Mouse (Mus musculus): ENCODE measurements around the gene Notch4.
"Not testable (repeated sequence)": the region's sequence is repeated elsewhere in the genome, so short reads cannot be mapped to it uniquely, and the experiment has no call there.

The Notch4 gene

DNA sequence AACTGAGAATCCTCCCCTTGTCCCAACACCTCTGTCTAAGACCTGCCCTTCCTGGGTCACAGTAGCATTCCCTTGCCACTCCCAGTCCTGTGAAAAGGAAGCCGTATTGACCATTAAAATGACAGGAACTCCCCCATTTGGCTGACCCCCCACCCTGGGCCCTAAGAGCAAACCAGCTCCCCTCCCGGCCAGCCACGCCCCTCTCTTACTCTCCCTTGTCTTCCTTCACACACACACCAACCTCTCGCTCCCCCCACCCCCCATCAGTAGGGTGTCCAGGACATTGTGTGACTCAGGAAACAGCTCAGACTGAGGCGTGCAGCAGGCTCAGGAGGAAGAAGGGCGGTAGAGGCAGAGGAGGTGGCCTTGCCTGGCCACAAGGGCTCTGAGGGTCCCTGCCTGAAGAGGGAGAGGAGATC, at the start of gene Notch4:
Gene Notch4, plus strand, starts transcription at position 266 of the 419 bp plus-strand sequence.
- peak; percentile 99 for DNase-seq

DNA sequence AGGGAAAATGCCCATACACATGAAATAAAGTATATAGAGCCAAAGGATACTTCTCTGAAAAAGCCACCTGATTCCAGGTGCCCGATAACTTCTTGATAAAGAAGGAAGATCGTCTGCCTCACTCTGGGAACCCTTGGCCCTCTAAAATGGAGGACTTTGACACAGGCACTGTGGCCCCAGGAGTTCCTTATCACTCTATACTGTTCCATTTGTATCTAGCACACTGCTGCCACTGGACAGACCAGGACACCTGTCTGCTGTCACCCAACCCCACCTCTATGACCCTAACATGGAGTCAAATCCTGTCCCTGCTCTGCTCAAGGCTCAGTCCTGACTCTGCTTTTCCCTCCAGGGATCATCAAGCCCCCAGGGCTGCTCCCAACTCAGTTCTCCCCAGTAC, 47.6 kb upstream of the Notch4 start:
- DNase-seq, result peak; percentile 68

DNA sequence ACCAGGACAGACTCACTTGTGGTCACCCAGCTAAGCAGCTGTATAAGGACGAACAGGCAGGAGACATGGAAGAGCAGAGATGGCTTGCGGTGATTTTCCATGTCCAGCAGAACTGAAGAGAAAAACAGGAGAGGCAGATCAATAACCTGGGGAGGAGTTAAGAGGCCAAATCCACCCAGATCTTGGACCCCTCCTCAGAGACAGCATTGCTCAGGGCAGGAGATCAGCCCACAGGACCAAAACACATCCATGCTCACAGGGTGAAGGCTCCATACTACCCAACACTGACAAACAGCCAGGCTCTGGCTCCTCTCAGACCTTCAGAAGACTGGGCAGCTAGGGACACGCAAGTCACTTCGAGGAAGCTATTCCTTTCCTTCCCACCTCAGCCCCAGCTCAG, 46.8 kb upstream of the Notch4 start, which contains the start of gene Btnl6:
Gene Btnl6, minus strand, starts transcription at position 101 of the 400 bp plus-strand sequence.
- peak; percentile 81 for DNase-seq

DNA sequence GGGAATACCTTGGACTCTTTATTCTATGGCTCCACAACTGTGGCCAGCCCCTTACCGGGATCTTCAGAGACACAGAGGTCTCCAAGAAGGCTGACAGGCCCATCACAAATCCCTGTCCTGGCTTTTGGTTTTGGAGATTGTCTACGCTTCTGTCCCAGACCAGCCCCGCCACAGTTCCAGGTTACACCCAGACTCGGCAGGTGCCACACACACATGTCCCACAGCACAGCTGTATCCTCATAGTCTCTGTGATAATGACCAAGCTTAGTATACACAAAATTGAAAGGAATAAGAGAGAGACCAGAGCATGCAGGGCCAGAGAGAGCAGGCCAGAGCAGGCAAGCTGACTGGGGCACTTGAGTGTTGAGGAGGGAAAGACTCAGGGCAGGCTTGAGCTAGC, 46.3 kb upstream of the Notch4 start:
- peak; percentile 51 for DNase-seq

DNA sequence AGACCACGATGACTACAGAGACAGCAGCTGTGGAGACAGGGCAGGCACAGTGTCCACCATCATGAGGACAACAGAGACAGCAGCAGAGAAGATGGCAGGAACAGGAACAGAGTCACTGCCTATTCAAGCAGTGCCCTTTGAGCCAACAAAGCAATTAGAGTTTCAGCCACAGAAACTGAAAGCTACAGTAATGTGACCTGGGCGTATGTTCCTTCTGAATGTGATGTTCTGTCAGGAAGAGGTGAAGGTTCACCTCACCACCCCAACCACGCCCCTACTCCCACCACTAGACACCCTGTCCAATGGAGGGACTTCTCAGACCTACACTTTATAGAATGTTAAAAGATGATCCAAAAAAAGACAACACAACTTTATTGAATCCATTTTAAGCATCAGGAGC, 45.5 kb upstream of the Notch4 start:
- DNase-seq, result not testable (repeated sequence)

DNA sequence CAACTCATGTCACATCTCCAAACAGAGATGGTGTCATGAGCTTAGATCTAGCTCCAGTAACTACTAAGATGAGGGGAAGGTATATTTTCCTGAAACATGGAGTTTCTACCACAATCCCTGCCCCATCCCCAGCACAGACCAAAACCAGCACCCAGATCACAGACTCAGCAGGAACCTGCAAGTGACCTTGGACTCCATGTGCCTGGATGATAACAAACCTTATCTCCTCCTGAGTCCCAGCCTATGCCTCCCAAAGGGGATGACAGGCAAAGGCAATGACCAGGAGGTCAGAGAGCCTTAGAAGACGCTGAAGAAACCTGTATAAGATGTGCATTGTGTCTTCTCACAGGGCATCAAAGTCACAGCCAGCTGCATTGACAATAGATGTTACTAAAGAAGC, 45.1 kb upstream of the Notch4 start:
- DNase-seq, result peak; percentile 87

DNA sequence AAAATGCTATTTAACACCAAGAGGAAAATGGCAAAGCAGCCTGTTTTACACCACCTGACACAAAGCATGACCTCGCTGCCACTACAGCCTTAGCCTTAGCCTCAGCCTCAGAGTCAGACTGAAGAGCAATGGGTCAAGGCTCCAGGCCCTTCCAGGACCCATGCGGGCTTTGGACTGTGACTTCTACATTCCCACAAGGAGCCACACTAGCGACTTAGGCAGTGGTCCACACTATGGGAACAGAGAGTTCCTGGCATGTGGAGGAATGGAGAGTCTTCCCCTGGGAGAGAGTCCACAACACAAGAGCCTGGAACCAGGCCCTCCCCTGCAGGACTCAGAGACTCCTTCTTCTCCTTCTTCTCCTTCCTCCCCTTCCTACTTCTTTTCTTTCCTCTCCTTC, 31.4 kb upstream of the Notch4 start:
- peak; percentile 97 for DNase-seq

DNA sequence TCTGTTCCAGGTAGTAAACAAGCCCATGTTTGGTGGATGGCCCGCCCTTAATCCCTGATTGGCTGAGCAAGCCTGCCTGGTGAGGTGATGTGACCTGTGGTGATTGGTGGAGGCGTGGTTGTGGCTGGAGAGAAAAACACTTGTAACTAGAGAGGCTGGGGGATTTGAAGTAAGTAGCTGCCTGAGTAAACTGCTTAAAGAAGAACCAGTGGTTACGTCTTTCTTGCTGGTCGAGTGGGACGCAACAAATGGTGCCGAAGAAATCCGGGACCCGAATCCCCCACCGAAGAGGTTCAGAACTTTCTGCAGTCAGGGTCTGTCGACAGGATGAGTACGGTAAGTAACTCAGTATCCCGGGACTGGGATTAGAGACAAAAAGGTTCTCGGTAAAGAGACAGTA, 20.5 kb upstream of the Notch4 start:
- DNase-seq, result peak; percentile 55

DNA sequence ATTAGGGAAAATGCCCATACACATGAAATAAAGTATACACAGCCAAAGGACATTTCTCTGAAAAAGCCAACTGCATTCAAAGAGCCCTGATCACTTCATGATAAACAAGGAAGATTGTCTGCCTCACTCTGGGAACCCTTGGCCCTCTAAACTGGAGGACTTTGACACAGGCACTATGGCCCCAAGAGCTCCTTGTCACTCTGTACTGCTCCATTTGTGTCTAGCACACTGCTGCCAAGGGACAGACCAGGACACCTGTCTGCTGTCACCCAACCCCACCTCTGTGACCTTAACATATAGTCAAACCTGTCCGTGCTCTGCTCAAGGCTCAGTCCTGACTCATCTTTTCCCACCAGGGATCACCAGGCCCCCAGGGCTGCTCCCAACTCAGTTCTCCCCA, 17.3 kb upstream of the Notch4 start:
- no peak for DNase-seq

DNA sequence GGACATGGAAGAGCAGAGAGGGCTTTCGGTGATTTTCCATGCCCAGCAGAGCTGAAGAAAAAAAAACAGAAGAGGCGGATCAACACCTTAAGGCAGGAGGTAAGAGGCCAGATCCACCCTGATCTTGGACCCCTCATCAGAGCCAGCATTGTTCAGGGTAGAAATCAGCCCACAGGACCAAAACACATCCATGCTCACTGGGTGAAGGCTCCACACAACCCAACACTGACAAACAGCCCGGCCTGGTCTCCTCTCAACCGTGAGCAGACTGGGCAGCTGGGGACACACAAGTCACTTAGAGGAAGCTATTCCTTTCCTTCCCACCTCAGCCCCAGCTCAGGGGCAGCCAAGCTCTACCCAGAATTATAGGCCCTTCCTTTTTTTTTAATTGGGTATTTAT, 16.5 kb upstream of the Notch4 start:
- peak; percentile 73 for DNase-seq

DNA sequence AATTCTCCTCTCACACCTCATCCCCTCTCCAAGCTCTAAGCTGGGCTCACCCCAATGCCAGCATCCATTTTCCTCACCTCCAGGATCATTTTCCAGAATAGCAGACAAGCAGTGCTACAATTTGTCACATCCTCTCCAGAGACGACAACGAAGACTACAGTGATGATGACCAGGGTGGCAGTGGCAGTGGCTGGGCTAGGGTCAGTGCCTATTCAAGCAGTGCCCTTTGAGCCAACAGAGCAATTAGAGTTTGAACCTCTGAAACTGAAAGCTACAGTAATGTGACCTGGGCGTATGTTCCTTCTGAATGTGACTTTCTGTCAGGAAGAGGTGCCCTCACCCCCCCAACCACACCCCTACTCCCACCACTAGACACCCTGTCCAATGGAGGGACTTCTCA, 14.9 kb upstream of the Notch4 start:
- no peak for DNase-seq

DNA sequence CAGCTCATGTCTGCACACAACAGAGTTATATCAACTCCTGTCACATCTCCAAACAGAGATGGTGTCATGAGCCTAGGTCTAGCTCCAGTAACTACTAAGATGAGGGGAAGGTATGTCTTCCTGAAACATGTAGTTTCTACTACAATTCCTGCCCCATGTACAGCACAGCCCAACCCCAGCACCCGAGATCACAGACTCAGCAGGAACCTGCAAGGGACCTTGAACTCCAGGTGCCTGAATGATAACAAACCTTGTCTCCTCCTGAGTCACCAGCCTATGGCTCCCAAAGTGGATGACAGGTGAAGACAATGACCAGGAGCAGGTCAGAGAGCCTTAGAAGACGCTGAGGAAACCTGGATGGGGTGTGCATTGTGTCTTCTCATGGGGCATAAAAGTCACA, 14.2 kb upstream of the Notch4 start:
- DNase-seq, result peak; percentile 45

DNA sequence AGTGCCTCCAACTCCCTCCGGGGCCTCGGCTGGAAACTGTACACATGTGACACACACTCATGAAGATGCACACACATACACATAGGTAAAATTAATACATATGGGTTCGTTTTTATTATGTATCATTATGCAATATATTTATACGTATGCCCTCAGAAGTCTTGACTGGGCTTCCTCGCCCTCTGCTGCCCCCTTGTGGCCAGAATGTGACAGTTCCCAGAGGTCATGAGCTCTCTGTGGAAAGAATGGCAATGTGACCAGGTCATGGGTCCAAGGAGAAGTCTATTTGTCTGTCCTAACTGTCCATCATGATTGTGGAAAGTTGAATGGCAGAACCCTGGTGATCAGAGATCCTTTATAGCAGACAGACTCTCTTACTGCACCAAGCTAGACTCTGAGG, 8.6 kb upstream of the Notch4 start:
- DNase-seq, result peak; percentile 97

DNA sequence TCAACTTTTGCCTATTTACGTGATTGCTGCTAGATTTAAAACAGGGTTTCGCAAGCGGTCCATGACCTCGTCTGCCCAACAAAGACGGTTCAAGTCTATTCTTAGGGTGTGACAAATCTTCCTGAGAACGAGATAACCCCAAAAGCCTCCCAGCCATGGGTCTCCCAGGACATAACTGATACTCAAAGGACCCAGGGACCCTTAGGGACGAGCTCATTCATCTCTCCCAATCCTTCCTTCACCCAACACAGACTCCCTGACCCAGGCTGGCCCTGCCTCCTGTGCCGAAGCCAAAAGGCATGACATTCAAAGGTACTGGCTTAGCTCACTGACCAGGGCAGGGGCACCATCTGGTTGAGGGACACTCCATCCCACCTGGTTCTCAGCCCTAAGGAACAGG, 7.7 kb upstream of the Notch4 start:
- peak; percentile 80 for DNase-seq

DNA sequence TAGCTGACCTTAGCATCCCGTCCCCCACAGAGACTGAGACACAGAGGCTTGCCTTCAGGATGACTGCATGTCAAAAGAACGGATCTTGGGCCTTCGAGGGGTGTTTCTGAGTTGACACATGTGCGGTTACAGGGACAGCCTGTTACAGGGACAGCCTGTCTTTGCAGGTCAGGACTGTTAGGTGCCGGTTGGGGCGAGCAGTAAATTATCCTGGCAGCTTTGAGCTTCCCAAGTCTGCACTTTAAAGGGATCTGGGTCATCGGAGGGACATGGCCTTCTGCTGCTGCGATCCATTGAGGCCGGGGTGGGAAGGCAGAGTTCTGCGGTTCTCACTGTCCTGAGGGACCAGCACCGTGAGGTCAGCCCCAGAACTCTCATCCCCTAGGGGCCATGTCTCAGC, 6.7 kb upstream of the Notch4 start:
- peak; percentile 92 for DNase-seq

DNA sequence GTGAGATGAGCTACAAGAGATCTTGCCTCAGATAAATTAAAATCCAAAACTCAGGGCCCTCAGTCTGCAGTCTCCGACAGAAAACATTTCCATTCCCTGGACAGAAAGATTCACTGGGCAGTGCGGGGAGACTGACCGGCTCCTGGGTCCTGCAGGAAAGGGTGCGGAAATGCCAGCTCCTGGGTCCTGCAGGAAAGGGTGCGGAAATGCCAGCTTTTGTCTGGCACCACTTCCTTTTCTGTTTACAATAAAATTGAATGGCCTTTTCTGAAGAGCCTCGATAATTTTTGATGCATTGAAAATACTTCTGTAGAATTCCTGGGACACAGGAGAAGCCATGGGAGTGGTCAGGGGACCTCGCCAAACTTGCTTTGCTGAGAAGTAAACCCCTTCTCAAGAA, 5.0 kb upstream of the Notch4 start:
- DNase-seq, result no peak

DNA sequence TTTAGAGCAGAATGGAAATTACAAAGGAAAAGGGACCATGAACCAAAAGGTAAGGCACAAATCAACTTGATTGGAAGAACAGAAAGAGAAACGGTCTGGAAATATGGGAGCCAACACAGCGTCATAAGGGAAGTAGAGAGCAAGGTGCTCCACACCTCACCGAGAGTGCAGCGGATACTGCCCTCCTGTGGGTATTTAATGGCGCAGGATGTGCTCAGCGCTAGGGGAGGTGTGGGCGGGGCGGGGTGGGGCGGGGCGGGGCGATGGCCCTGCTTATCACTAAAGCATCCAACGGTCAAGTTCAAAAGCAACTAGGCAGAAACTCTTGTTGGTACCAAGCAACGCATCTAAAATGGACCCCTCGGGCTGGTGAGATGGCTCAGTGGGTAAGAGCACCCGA, 4.2 kb upstream of the Notch4 start:
- no peak for DNase-seq

DNA sequence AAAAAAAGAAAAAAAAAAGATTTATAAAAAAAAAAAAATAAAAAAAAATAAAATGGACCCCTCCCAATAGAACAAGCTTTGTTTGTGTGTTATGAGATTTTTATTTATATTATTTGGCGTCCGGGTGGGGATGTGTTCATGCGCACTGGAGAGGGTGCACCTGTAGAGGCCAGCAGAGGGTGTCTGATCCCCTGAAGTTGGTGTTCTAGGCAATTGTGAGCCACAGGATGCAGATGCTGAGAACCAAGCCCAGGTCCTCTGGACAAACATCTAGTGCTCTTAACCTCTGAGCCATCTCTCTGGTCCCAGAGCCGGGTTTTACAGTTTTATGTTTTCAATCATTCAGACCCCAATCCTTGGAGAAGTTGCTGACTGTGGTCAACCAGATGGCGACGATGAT, 3.6 kb upstream of the Notch4 start:
- peak; percentile 83 for DNase-seq

DNA sequence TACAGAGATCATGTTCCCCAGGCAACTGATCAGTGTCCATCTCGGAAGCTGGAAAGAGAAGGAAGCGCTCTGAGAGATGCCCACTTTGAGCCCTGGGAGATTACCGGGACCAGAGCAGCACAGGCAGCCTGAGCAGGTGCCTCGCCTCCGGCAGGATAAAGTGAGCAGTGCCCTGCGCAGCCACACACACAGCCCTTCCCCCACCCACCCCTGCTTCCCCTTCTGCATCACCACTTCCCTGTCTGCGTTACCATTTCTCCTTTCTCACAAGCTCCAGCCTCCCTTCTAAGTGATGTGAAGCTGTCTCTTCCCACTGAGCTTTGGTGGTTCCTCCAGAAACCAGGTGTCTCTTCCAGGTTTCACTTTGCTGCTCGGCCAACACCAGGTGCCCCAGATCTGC, 2.9 kb upstream of the Notch4 start:
- DNase-seq, result peak; percentile 91

DNA sequence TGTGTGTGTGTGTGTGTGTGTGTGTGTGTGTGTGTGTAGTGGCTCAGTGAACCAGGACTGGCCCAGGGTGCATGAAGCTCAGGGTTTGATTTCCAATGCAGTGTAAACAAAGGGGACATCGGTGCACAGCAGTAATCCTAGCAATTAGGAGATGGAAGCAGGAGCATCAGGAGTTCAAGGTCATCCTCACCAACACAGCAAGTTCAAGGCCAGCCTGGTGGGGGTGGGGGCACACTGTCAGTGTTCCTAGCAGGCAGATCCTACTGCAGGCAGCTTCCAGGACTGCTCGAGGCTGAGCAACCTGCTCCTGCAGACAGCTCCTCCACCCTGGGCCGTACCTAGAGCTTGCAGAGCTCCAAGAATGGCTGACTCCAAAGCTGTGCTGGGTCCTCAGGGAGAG, 1.5 kb upstream of the Notch4 start:
- no peak for DNase-seq

DNA sequence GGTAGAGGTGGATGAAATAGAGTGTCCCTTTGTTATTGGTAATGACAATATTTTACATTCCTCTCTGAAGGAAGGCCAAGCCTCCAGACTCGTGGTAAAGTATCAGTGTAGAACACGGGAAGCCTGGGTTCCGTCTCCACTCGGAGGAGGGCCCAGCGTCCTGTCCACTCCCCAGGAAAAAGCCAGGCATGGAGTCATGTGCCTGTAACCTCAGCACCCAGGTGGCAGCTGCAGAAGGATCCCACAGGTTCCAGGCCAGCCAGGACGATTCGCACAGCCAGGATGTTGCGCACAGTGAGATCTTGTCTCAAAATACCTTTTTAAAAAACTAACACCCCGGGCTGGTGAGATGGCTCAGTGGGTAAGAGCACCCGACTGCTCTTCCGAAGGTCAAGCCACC, 714 bp upstream of the Notch4 start:
- peak; percentile 95 for DNase-seq

DNA sequence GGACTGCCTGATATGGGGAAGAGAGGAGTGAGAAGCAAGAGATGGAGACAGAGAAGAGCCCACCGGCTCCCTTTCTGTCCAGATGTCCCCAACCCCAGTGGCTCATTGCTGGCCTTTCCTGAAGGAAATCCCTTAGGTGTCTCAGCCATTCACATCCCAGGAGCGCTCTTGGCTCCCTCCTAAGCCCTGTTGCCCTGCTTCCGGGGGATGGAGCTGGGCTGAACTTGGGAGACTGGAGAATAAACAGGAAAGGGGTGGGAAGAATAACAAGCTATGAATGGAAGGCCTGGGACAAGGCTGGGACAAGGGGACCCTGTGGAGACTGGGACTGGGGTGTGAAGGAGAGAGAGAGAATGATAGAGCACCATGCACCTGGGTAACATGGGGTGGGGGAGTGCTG, 728 bp downstream of the Notch4 start:
- DNase-seq, result peak; percentile 99

DNA sequence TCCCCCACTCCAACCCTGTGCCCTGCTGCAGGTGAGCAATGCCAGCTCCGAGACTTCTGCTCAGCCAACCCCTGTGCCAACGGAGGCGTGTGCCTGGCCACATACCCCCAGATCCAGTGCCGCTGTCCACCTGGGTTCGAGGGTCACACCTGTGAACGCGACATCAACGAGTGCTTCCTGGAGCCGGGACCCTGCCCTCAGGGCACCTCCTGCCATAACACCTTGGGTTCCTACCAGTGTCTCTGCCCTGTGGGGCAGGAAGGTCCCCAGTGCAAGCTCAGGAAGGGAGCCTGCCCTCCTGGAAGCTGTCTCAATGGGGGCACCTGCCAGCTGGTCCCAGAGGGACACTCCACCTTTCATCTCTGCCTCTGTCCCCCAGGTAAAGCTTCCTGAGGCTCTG, 3.2 kb downstream of the Notch4 start:
- DNase-seq, result peak; percentile 90

DNA sequence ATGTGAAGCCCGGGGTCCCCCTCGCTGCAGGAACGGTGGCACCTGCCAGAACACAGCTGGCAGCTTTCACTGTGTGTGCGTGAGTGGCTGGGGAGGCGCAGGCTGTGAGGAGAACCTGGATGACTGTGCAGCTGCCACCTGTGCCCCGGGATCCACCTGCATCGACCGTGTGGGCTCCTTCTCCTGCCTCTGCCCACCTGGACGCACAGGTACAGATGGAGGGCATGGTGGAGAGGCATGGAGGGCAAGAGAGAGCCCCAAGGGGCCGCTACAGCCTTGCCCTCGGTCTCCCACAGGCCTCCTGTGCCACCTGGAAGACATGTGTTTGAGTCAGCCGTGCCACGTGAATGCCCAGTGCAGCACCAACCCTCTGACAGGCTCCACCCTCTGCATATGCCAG, 4.4 kb downstream of the Notch4 start:
- peak; percentile 91 for DNase-seq

DNA sequence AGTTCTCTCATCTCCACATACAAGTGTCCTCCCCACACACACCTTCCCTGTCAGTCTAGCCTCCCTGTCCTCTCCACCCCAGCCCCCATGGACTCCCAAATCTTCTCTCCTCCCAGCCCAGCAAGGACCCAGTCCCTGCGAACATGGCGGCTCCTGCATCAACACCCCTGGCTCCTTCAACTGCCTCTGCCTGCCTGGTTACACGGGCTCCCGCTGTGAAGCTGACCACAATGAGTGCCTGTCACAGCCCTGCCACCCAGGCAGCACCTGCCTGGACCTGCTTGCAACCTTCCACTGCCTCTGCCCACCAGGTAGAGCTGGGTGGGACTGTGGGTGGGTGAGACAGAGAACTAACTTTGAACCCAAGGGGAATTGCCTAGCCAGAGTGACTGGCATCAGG, 5.9 kb downstream of the Notch4 start:
- peak; percentile 89 for DNase-seq

DNA sequence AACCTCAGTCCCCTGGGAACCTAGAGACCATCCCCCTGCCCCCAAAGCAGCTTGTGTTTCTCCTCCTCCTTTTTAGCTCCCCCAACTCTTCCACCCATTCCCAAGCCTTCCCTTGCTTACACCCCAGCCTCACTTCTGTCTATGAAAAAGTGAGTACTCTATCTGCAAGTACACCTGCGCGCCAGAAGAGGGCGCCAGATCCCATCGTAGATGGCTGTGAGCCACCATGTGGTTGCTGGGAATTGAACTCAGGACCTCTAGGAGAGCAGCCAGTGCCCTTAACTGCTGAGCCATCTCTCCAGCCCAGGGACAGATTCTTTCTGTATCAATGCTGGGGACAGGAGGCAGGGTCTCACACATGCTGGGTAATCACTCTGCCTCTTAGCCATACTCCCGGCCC, 7.8 kb downstream of the Notch4 start:
- peak; percentile 81 for DNase-seq
